ENCODE assay signal across 8 mouse cellular contexts in the genomic region with DNA sequence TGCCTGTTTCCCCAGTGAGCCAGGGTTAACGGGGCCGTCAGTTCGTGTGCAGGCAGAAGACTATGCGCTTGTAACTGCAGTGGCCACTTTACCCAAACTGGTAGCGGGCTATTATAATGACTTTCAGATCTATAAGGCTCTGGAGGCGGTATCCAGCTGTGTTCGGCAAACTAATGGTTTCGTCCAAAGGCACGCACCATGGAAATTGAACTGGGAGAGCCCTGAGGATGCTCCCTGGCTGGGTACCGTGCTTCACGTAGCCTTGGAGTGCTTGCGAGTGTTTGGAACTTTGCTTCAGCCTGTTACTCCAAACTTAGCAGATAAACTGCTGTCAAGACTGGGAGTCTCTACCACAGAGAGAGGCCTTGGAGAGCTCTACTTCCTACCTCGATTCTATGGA. TPM values are rescaled to one million over a fixed set of nuclear protein-coding genes. Genes with fewer than 3 reads are reported as not detected.
DNase-seq lines count a peak whose midpoint lies in the region; ATAC-seq and TF ChIP-seq lines count a peak whose summit lies in the region.

No protein-coding gene starts in this region.

- H3K4me1 ChIP-seq in kidney, embryonic 15.5 days, result peaks cover 30% of the 10 kb centered on the region
- H3K4me1 ChIP-seq in forebrain, embryonic 15.5 days, result peaks cover 47% of the 10 kb centered on the region
- H3K4me1 ChIP-seq in liver, postnatal 0 days (ENCODE audit: insufficient read depth), result peaks cover 17% of the 10 kb centered on the region

- H3K4me2 ChIP-seq in kidney, embryonic 15.5 days, result peak overlapping the region; percentile 83
- peak overlapping the region; percentile 92 for H3K4me2 ChIP-seq in forebrain, embryonic 15.5 days (replicated peaks)
- H3K4me2 ChIP-seq in liver, postnatal 0 days (ENCODE audit: low read depth, low read length), result peak overlapping the region; percentile 100

- no peak for ATAC-seq in kidney, embryonic 15.5 days (replicated peaks; ENCODE audit: low FRiP score)
- no peak for ATAC-seq in forebrain, embryonic 15.5 days (replicated peaks)
- no peak for ATAC-seq in liver, postnatal 0 days
- ATAC-seq in inflammation-experienced regulatory T-cells, adult 6 months, result no peak

- H3K9me3 ChIP-seq in kidney, embryonic 15.5 days (replicated peaks), result no peaks in the 10 kb centered on the region
- no peaks in the 10 kb centered on the region for H3K9me3 ChIP-seq in forebrain, embryonic 15.5 days
- no peaks in the 10 kb centered on the region for H3K9me3 ChIP-seq in liver, postnatal 0 days (ENCODE audit: low read length)

- no peak overlapping the region for H3K27ac ChIP-seq in kidney, embryonic 15.5 days
- H3K27ac ChIP-seq in forebrain, embryonic 15.5 days (replicated peaks), result no peak overlapping the region
- H3K27ac ChIP-seq in liver, postnatal 0 days (ENCODE audit: low read depth), result no peak overlapping the region

- WGBS in kidney, embryonic 15.5 days, result 33% methylated on average over 13 of the region's 13 CpGs
- 19% methylated on average over 13 of the region's 13 CpGs for WGBS in forebrain, embryonic 15.5 days
- 24% methylated on average over 13 of the region's 13 CpGs for WGBS in liver, postnatal 0 days (ENCODE audit: insufficient replicate concordance)

- no peak for TF ChIP-seq CTCF in liver, postnatal 0 days (IDR thresholded peaks at IDR 0.05; ENCODE audit: low read depth)

- H3K36me3 ChIP-seq in kidney, embryonic 15.5 days, result 0 out of 2 replicates have a peak, but pooled peaks cover 4% of the 10 kb centered on the region
- H3K36me3 ChIP-seq in forebrain, embryonic 15.5 days, result no peaks in the 10 kb centered on the region
- 0 out of 2 replicates have a peak, but pooled peaks cover 2% of the 10 kb centered on the region for H3K36me3 ChIP-seq in liver, postnatal 0 days (replicated peaks; ENCODE audit: insufficient read depth, low read length)

- H3K27me3 ChIP-seq in kidney, embryonic 15.5 days, result no peaks in the 10 kb centered on the region
- H3K27me3 ChIP-seq in forebrain, embryonic 15.5 days, result no peaks in the 10 kb centered on the region
- H3K27me3 ChIP-seq in liver, postnatal 0 days (ENCODE audit: insufficient read depth, low read length), result no peaks in the 10 kb centered on the region

- H3K4me3 ChIP-seq in kidney, embryonic 15.5 days (replicated peaks), result peak overlapping the region; percentile 69
- peak overlapping the region; percentile 87 for H3K4me3 ChIP-seq in forebrain, embryonic 15.5 days
- peak overlapping the region; percentile 85 for H3K4me3 ChIP-seq in liver, postnatal 0 days (ENCODE audit: low read depth, low read length)

- no peak for DNase-seq in kidney, postnatal 25 days
- DNase-seq in NIH3T3 (ENCODE audit: low read depth), result peak; percentile 20
- DNase-seq in liver, postnatal 0 days, result no peak
- DNase-seq in kidney, postnatal 4 days, result no peak
- no peak for DNase-seq in right cerebral cortex, postnatal 36 days (ENCODE audit: low spot score in 2 of 2)

- no peak for TF ChIP-seq EP300 in liver, postnatal 0 days (IDR thresholded peaks at IDR 0.05; ENCODE audit: low read depth)

- H3K9ac ChIP-seq in kidney, embryonic 15.5 days, result peak overlapping the region; percentile 62
- H3K9ac ChIP-seq in forebrain, embryonic 15.5 days (replicated peaks), result peak overlapping the region; percentile 71
- H3K9ac ChIP-seq in liver, postnatal 0 days (replicated peaks), result peak overlapping the region; percentile 81

RNA-seq across cellular contexts. Expression of gene Mars2, which starts 1.5 kb away (rescaled TPM):
- polyA plus RNA-seq in kidney, embryonic 15.5 days (2015; fragmentation: Nextera tagmentation; extraction: Ambion mirVana), result 2.4 and 2.5 TPM in 2 replicates
- 4.3 and 4.4 TPM in 2 replicates for polyA plus RNA-seq in forebrain, embryonic 15.5 days (2015; fragmentation: Nextera tagmentation; extraction: Ambion mirVana)
- polyA plus RNA-seq in liver, postnatal 0 days (2015; fragmentation: Nextera tagmentation; extraction: Ambion mirVana), result 1.2 TPM in 2 replicates
- polyA plus RNA-seq in inflammation-experienced regulatory T-cells, adult 6 months (2017; shearing (Covaris generic)), result 1 to 10 TPM; 2.1 to 3.5 (median 3.1) TPM

RNA-seq across cellular contexts. Expression of gene Rftn2, which starts 11.9 kb away (rescaled TPM):
- 7.6 and 8.4 TPM in 2 replicates for polyA plus RNA-seq in kidney, embryonic 15.5 days (2015; fragmentation: Nextera tagmentation; extraction: Ambion mirVana)
- 12.7 and 13.4 TPM in 2 replicates for polyA plus RNA-seq in forebrain, embryonic 15.5 days (2015; fragmentation: Nextera tagmentation; extraction: Ambion mirVana)
- 0.41 and 0.52 TPM in 2 replicates for polyA plus RNA-seq in liver, postnatal 0 days (2015; fragmentation: Nextera tagmentation; extraction: Ambion mirVana)
- polyA plus RNA-seq in inflammation-experienced regulatory T-cells, adult 6 months (2017; shearing (Covaris generic)), result 1 to 10 TPM; 1.4 to 4.8 (median 3.6) TPM
